Mouse (Mus musculus): Measurements from ENCODE around the gene Myadml2. TPM values are rescaled to one million over a fixed set of nuclear protein-coding genes. Genes with fewer than 3 reads are reported as not detected.
A peak's percentile ranks its signal among the peaks of the same experiment; 100 is the strongest.

The Myadml2 gene
- polyA plus RNA-seq, 1 experiment, result 3.1 TPM

GRCm38 (mm10) chr11:120616617-120617294 lies 31.2 kb downstream of the Myadml2 start:
- Histone ChIP-seq H3K4me1 (ENCODE audit: control insufficient read depth, insufficient read depth, low read length) (peaks cover 4% of the 10 kb centered on the region; the same call in 1 of the 2 replicates), H3K4me3 (replicated peaks; ENCODE audit: extremely low read depth, low read depth, low read length) (peak overlapping the region; percentile 15)
- no peak for DNase-seq
- TF ChIP-seq CTCF (IDR thresholded peaks at IDR 0.05; ENCODE audit: insufficient read depth, low read length) (no peak), POLR2A (IDR thresholded peaks at IDR 0.05; ENCODE audit: borderline replicate concordance, extremely low read depth, low read depth, low read length) (no peak)
- WGBS, result 39% methylated on average over 4 of the region's 4 CpGs

DNA sequence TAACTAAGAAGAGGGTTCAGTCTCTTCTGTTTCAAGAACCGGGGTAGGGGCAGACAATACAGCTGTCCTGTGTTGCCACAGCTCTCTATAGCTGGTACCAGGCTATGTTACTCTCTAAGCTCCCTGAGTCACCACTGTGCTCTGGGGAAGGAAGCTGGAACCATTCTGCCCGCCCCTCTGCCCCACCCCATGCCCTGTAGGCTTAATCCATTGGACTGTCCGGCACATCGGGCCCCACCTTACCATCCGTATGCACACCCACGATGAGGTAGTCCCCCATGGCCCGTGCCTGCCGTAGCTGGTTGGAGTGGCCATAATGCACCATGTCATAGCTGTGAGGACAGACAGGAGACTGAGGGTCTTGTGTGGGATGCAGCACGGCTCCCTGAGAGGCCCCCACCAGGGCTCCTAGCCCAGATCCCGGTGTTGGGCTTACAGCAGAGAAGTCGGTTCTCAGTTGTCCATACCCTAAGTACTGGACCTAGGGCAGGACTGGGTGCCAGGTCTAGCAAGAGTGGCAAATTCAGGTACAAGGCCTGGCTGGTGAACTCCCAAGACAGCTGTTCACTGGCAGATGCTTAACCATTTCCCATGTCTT lies 32.3 kb downstream of the Myadml2 start:
- DNase-seq, result no peak
- TF ChIP-seq POLR2A (IDR thresholded peaks at IDR 0.05; ENCODE audit: borderline replicate concordance, extremely low read depth, low read depth, low read length), result no peak
- no peak for TF ChIP-seq CTCF (IDR thresholded peaks at IDR 0.05; ENCODE audit: insufficient read depth, low read length)
- peaks cover 4% of the 10 kb centered on the region; the same call in 1 of the 2 replicates for H3K4me1 ChIP-seq (ENCODE audit: control insufficient read depth, insufficient read depth, low read length)
- no peak overlapping the region for H3K4me3 ChIP-seq (replicated peaks; ENCODE audit: extremely low read depth, low read depth, low read length)
- WGBS, result 88% methylated on average over 11 of the region's 11 CpGs

DNA sequence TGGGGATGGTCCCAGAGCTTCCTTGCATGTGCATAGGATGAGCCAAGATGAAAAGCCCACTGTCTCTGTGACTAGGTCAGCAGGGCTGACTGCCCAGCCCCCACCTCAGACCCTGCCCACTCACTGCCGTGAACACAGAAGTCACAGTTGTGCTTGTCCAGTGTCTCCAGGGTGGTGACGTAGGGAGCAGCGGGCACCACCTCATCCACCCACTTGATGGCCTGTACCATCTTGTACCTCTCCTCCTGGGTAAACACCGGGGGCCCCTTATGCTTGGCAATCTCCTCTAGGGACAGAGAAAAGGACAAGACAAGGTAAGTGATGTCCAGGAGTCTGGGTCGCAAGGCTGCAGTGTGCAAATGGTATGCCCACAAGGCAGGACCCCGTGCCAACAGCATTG lies 32.8 kb downstream of the Myadml2 start:
- Histone ChIP-seq H3K4me1 (ENCODE audit: control insufficient read depth, insufficient read depth, low read length) (peaks cover 4% of the 10 kb centered on the region; the same call in 1 of the 2 replicates), H3K4me3 (replicated peaks; ENCODE audit: extremely low read depth, low read depth, low read length) (no peak overlapping the region)
- 90% methylated on average over 6 of the region's 6 CpGs for WGBS
- TF ChIP-seq POLR2A (IDR thresholded peaks at IDR 0.05; ENCODE audit: borderline replicate concordance, extremely low read depth, low read depth, low read length) (no peak), CTCF (IDR thresholded peaks at IDR 0.05; ENCODE audit: insufficient read depth, low read length) (no peak)
- DNase-seq, result no peak

- TF ChIP-seq POLR2A (IDR thresholded peaks at IDR 0.05; ENCODE audit: borderline replicate concordance, extremely low read depth, low read depth, low read length) (no peak), CTCF (IDR thresholded peaks at IDR 0.05; ENCODE audit: insufficient read depth, low read length) (no peak)
- no peak for DNase-seq
- Histone ChIP-seq H3K4me1 (ENCODE audit: control insufficient read depth, insufficient read depth, low read length) (peaks cover 4% of the 10 kb centered on the region; the same call in 1 of the 2 replicates), H3K4me3 (replicated peaks; ENCODE audit: extremely low read depth, low read depth, low read length) (no peak overlapping the region)
- 88% methylated on average over 8 of the region's 8 CpGs for WGBS
These were observed 34.0 kb downstream of the Myadml2 start for GRCm38 (mm10) chr11:120613976-120614375.

- TF ChIP-seq CTCF (IDR thresholded peaks at IDR 0.05; ENCODE audit: insufficient read depth, low read length) (no peak), POLR2A (IDR thresholded peaks at IDR 0.05; ENCODE audit: borderline replicate concordance, extremely low read depth, low read depth, low read length) (no peak)
- peaks cover 7% of the 10 kb centered on the region for H3K4me1 ChIP-seq (ENCODE audit: control insufficient read depth, insufficient read depth, low read length)
These were observed 34.4 kb downstream of the Myadml2 start for GRCm38 (mm10) chr11:120613481-120613972.

DNA sequence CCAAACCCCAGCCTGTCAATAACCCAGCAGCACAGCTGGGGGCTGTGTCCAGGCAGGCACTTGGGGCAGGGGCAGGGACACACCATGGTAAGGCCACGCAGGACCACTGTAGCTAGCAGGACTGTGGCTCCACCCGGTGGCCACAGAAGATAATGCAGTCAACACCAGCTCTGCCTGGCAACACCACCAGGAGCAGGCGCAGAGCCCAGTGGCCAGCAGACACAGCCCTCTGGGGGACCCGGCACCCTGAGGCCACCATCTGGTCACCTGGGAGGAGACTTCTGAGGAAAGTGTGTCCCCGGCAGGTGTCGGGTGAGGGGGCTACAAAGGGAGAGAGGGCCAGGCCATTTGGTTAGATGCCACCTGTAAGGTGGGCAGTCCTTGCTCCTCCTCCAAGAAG lies 35.2 kb downstream of the Myadml2 start:
- 37% methylated on average over 6 of the region's 6 CpGs for WGBS
- TF ChIP-seq POLR2A (IDR thresholded peaks at IDR 0.05; ENCODE audit: borderline replicate concordance, extremely low read depth, low read depth, low read length), result no peak
- peak; percentile 85 for TF ChIP-seq CTCF (IDR thresholded peaks at IDR 0.05; ENCODE audit: insufficient read depth, low read length)
- DNase-seq, result peak; percentile 70
- Histone ChIP-seq H3K4me3 (replicated peaks; ENCODE audit: extremely low read depth, low read depth, low read length) (no peak overlapping the region), H3K4me1 (ENCODE audit: control insufficient read depth, insufficient read depth, low read length) (peaks cover 7% of the 10 kb centered on the region)

More at GRCm38 (mm10) chr11:120613481-120613972, 34.4 kb downstream of the Myadml2 start:
- WGBS, result 92% methylated on average over 10 of the region's 10 CpGs
- no peak overlapping the region for H3K4me3 ChIP-seq (replicated peaks; ENCODE audit: extremely low read depth, low read depth, low read length)
- DNase-seq, result no peak

- H3K4me1 ChIP-seq (ENCODE audit: control insufficient read depth, insufficient read depth, low read length), result peaks cover 3% of the 10 kb centered on the region
- H3K4me3 ChIP-seq (replicated peaks; ENCODE audit: extremely low read depth, low read depth, low read length), result no peak overlapping the region
- DNase-seq, result no peak
- TF ChIP-seq POLR2A (IDR thresholded peaks at IDR 0.05; ENCODE audit: borderline replicate concordance, extremely low read depth, low read depth, low read length) (no peak), CTCF (IDR thresholded peaks at IDR 0.05; ENCODE audit: insufficient read depth, low read length) (no peak)
- 82% methylated on average over 9 of the region's 9 CpGs for WGBS
These were observed 37.4 kb downstream of the Myadml2 start for GRCm38 (mm10) chr11:120610477-120611046.

GRCm38 (mm10) chr11:120609250-120609649 lies 38.7 kb downstream of the Myadml2 start:
- DNase-seq, result no peak
- no peak for TF ChIP-seq POLR2A (IDR thresholded peaks at IDR 0.05; ENCODE audit: borderline replicate concordance, extremely low read depth, low read depth, low read length)
- no peak for TF ChIP-seq CTCF (IDR thresholded peaks at IDR 0.05; ENCODE audit: insufficient read depth, low read length)
- 55% methylated on average over 8 of the region's 8 CpGs for WGBS
- Histone ChIP-seq H3K4me3 (replicated peaks; ENCODE audit: extremely low read depth, low read depth, low read length) (no peak overlapping the region), H3K4me1 (ENCODE audit: control insufficient read depth, insufficient read depth, low read length) (peaks cover 3% of the 10 kb centered on the region)

- TF ChIP-seq POLR2A (IDR thresholded peaks at IDR 0.05; ENCODE audit: borderline replicate concordance, extremely low read depth, low read depth, low read length), result no peak
- TF ChIP-seq CTCF (IDR thresholded peaks at IDR 0.05; ENCODE audit: insufficient read depth, low read length), result no peak
- Histone ChIP-seq H3K4me1 (ENCODE audit: control insufficient read depth, insufficient read depth, low read length) (peaks cover 3% of the 10 kb centered on the region), H3K4me3 (replicated peaks; ENCODE audit: extremely low read depth, low read depth, low read length) (no peak within 1 kb of the TSS)
- 11% methylated on average over 45 of the region's 45 CpGs for WGBS
- no peak for DNase-seq
These were observed 39.5 kb downstream of the Myadml2 start, which contains the start of gene Npb for GRCm38 (mm10) chr11:120608241-120609034. Npb (plus strand) TSS chr11:120608477.
